Mouse (Mus musculus) MEL (cell line): ENCODE results near the gene Fam133b. TPM values are rescaled to one million over a fixed set of nuclear protein-coding genes. Genes with fewer than 3 reads are reported as not detected.
"Not testable (repeated sequence)": the region's sequence is repeated elsewhere in the genome, so short reads cannot be mapped to it uniquely, and the experiment has no call there.

Experiments used
- DNase-seq: peaks from one replicate; pipeline ENCODE4 v3.0.0; 2011; ENCODE audit warnings: low read depth, low spot score
- H3K27ac ChIP-seq: 2 replicates; pipeline ENCODE4 v1.5.1; 2012; ENCODE audit warnings: low read depth, mild to moderate bottlenecking, control low read depth, low read length, moderate library complexity; ENCODE audit not compliant: control insufficient read depth
- H3K27me3 ChIP-seq, 2 experiments: fragments of 150-350 bp in 1 of 2; sonication (generic) in 1 of 2; 2 replicates each; pipeline ENCODE4 v1.6.1; 2012; ENCODE audit warnings: low read length in 2 of 2, mild to moderate bottlenecking in 2 of 2, improper control_type of control experiment in 1 of 2, moderate library complexity in 1 of 2; ENCODE audit not compliant: insufficient read depth in 2 of 2, control insufficient read depth in 1 of 2
- H3K36me3 ChIP-seq, 2 experiments: 2 replicates each; pipeline ENCODE4 v1.6.1; 2012 to 2014; ENCODE audit warnings: low read length in 2 of 2, improper control_type of control experiment in 1 of 2, inconsistent platforms in 1 of 2, mild to moderate bottlenecking in 1 of 2; ENCODE audit not compliant: insufficient read depth in 2 of 2, control insufficient read depth in 1 of 2
- H3K4me1 ChIP-seq, 2 experiments: fragments of 150-350 bp in 1 of 2; sonication (generic) in 1 of 2; 2 replicates each; pipeline ENCODE4 v1.6.1; 2012; ENCODE audit warnings: low read length in 2 of 2, improper control_type of control experiment in 1 of 2, mild to moderate bottlenecking in 1 of 2; ENCODE audit not compliant: insufficient read depth in 2 of 2, control insufficient read depth in 1 of 2
- H3K4me3 ChIP-seq, 2 experiments: fragments of 150-350 bp in 1 of 2; sonication (generic) in 1 of 2; 2 replicates each; pipeline ENCODE4 v1.5.1; 2012; ENCODE audit warnings: low read depth in 2 of 2, low read length in 2 of 2, mild to moderate bottlenecking in 2 of 2, moderate library complexity in 2 of 2, control low read depth in 1 of 2, improper control_type of control experiment in 1 of 2; ENCODE audit not compliant: control insufficient read depth in 1 of 2, insufficient read depth in 1 of 2
- H3K79me2 ChIP-seq: 2 replicates; pipeline ENCODE4 v1.6.1; 2012; ENCODE audit warnings: mild to moderate bottlenecking, low read length, moderate library complexity; ENCODE audit not compliant: control insufficient read depth, poor library complexity, insufficient read depth
- H3K9ac ChIP-seq: 2 replicates; pipeline ENCODE4 v1.6.1; 2012; ENCODE audit warnings: low read depth, mild to moderate bottlenecking, control low read depth, low read length, moderate library complexity; ENCODE audit not compliant: control insufficient read depth, poor library complexity, severe bottlenecking
- H3K9me3 ChIP-seq: fragments of 150-350 bp; sonication (generic); replicated peaks from 2 replicates; pipeline ENCODE4 v1.6.1; 2012; ENCODE audit warnings: mild to moderate bottlenecking, low read length, improper control_type of control experiment, moderate library complexity; ENCODE audit not compliant: insufficient read depth
- BHLHE40 ChIP-seq: IDR thresholded peaks from 2 replicates; pipeline ENCODE4 v1.6.1; 2012; ENCODE audit warnings: low read depth, mild to moderate bottlenecking, inconsistent platforms, low read length, improper control_type of control experiment, borderline replicate concordance
- CHD1 ChIP-seq: IDR thresholded peaks from 2 replicates; pipeline ENCODE4 v1.6.1; 2012; ENCODE audit warnings: low read depth, mild to moderate bottlenecking, inconsistent platforms, low read length, improper control_type of control experiment
- MXI1 ChIP-seq: IDR thresholded peaks from 2 replicates; pipeline ENCODE4 v1.6.1; 2011; ENCODE audit warnings: mild to moderate bottlenecking, low read depth, low read length, improper control_type of control experiment
- POLR2A ChIP-seq, 2 experiments: IDR thresholded peaks; 2 replicates each; pipeline ENCODE4 v1.6.1; 2011 to 2012; ENCODE audit warnings: low read length in 2 of 2, mild to moderate bottlenecking in 2 of 2, control low read depth in 1 of 2, improper control_type of control experiment in 1 of 2, low read depth in 1 of 2, moderate library complexity in 1 of 2; ENCODE audit not compliant: control insufficient read depth in 1 of 2, insufficient read depth in 1 of 2, poor library complexity in 1 of 2
- POLR2AphosphoS2 ChIP-seq: IDR thresholded peaks from 2 replicates; pipeline ENCODE4 v1.6.1; 2011; ENCODE audit warnings: low read length, improper control_type of control experiment
- RCOR1 ChIP-seq: IDR thresholded peaks from 2 replicates; pipeline ENCODE4 v1.6.1; 2012; ENCODE audit warnings: low read depth, mild to moderate bottlenecking, inconsistent platforms, low read length, improper control_type of control experiment
- SMC3 ChIP-seq: IDR thresholded peaks from 2 replicates; pipeline ENCODE4 v1.6.1; 2011; ENCODE audit warnings: low read depth, low read length, improper control_type of control experiment
- TBP ChIP-seq: IDR thresholded peaks from 2 replicates; pipeline ENCODE4 v1.8.0; 2011; ENCODE audit warnings: low read depth, low read length, improper control_type of control experiment
- ZNF384 ChIP-seq: IDR thresholded peaks from 2 replicates; pipeline ENCODE4 v1.6.1; 2012; ENCODE audit warnings: low read depth, mild to moderate bottlenecking, inconsistent platforms, low read length, improper control_type of control experiment
- polyA plus RNA-seq, 2 experiments: library from polyadenylated mRNA; stranded (reverse) in 1 of 2; unstranded in 1 of 2; fragments of >175 nt in 1 of 2; fragments of >200 nt in 1 of 2; gene quantifications; 2 replicates each; pipeline versions ENCODE4 v1.2.1 to v1.2.4; 2012; ENCODE audit warnings: low replicate concordance in 2 of 2, low read depth in 1 of 2; ENCODE audit not compliant: insufficient read length in 2 of 2, insufficient read depth in 1 of 2, missing spikeins in 1 of 2
- total RNA-seq: library from RNA; depleted of rRNA; stranded (reverse); fragments of 300-350 nt; gene quantifications from 2 replicates; pipeline ENCODE4 v1.2.3, GENCODE M21; 2012

Gene Fam133b
- total and polyA plus RNA-seq, 3 experiments: 39.4 to 56.0 TPM; not detected in 1

GRCm38 (mm10) chr5:3532048-3532447, 11.6 kb upstream of the Fam133b start:
- H3K9ac ChIP-seq, H3K9me3 ChIP-seq, H3K4me3 ChIP-seq, DNase-seq, H3K27ac ChIP-seq, H3K36me3 ChIP-seq: not testable (repeated sequence)
- TF ChIP-seq POLR2A (IDR thresholded peaks at IDR 0.05; ENCODE audit: control insufficient read depth in 1 of 2, insufficient read depth in 1 of 2, low read depth in 1 of 2, low read length in 2 of 2, poor library complexity in 1 of 2): peak in 1 of 2 experiments; percentile 15; a peak in 1 of 4 replicates
- TF ChIP-seq POLR2AphosphoS2: 0 out of 2 replicates have a peak, but pooled peaks have one; percentile 50
- TF ChIP-seq, all 39 proteins: peak for 2; not testable (repeated sequence) for 37
- H3K4me1 ChIP-seq, H3K79me2 ChIP-seq, H3K27me3 ChIP-seq: not testable (repeated sequence)

- Histone ChIP-seq H3K9me3 (no peaks in the 10 kb centered on the region), H3K9ac (no peak overlapping the region), H3K27ac (no peak overlapping the region), H3K79me2 (no peaks in the 10 kb centered on the region), H3K4me3 (no peak overlapping the region), H3K36me3 (no peaks in the 10 kb centered on the region), H3K4me1 (0 out of 4 replicates have a peak, but pooled peaks cover 0 to 2% of the 10 kb centered on the region in 2 experiments), H3K27me3 (no peaks in the 10 kb centered on the region)
- no peak for TF ChIP-seq MXI1
- no peak for TF ChIP-seq BHLHE40
- no peak for TF ChIP-seq POLR2A (IDR thresholded peaks at IDR 0.05; ENCODE audit: control insufficient read depth in 1 of 2, insufficient read depth in 1 of 2, low read depth in 1 of 2, low read length in 2 of 2, poor library complexity in 1 of 2)
- no peak for TF ChIP-seq TBP
- TF ChIP-seq CHD1: no peak
- no peak for TF ChIP-seq ZNF384
- DNase-seq: no peak
These were observed 6.9 kb upstream of the Fam133b start for GRCm38 (mm10) chr5:3536592-3537212.

- Histone ChIP-seq H3K9me3 (no peaks in the 10 kb centered on the region), H3K27me3 (no peaks in the 10 kb centered on the region), H3K4me3 (no peak overlapping the region), H3K9ac (no peak overlapping the region), H3K4me1 (peaks cover 2 to 7% of the 10 kb centered on the region in 2 experiments; a peak in 3 of 4 replicates), H3K79me2 (peaks cover 2% of the 10 kb centered on the region), H3K36me3 (peaks cover 0 to 10% of the 10 kb centered on the region in 2 experiments; a peak in 2 of 4 replicates), H3K27ac (no peak overlapping the region)
- no peak for DNase-seq
- TF ChIP-seq RCOR1 (peak; percentile 80), SMC3 (no peak)
These were observed 4.8 kb upstream of the Fam133b start for GRCm38 (mm10) chr5:3538505-3539472.
